ENCODE assay signal across 12 mouse cellular contexts in the genomic region with DNA sequence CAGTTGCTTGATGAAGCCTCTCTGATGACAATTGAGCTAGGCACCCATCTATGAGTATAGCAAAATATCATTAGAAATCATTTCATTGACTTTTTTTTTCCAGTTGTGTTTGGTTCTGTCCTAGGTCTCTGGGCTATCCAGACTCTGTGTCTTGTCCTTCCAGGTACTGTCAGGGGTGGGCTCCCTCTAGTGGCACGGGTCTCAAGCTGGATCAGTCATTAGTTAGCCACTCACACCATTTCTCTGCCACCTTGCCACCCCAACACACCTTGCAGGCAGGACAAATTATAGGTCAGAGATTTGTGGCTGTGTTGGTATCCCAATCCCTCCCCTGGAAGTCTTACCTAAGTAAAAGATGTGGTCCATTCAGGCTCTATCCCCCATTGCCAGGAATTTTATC. TPM values are rescaled to one million over a fixed set of nuclear protein-coding genes. Genes with fewer than 3 reads are reported as not detected.
DNase-seq lines count a peak whose midpoint lies in the region; ATAC-seq lines count a peak whose summit lies in the region.
"Had no signal": no experiment of that assay in that cellular context is flagged by ENCODE, and none has a peak within 500 bp of the region (broad histone marks: within the 10 kb centered on the region; RNA-seq: fewer than 3 reads in every experiment).

No protein-coding gene starts in this region.

- no peak overlapping the region for H3K4me3 ChIP-seq in kidney, embryonic 14.5 days (ENCODE audit: low read length)
- H3K4me3 ChIP-seq: embryonic facial prominence, embryonic 12.5 days; gastrocnemius, adult 2 months had no signal

- no peak overlapping the region for H3K4me2 ChIP-seq in kidney, embryonic 14.5 days (replicated peaks; ENCODE audit: low read depth, low read length)
- H3K4me2 ChIP-seq: embryonic facial prominence, embryonic 12.5 days had no signal

- no peaks in the 10 kb centered on the region for H3K4me1 ChIP-seq in kidney, embryonic 14.5 days (ENCODE audit: control insufficient read depth, insufficient read depth, low read length)
- H3K4me1 ChIP-seq: embryonic facial prominence, embryonic 12.5 days had no signal

- no peaks in the 10 kb centered on the region for H3K27me3 ChIP-seq in kidney, embryonic 14.5 days (ENCODE audit: control insufficient read depth, insufficient read depth, low read length)
- H3K27me3 ChIP-seq: embryonic facial prominence, embryonic 12.5 days had no signal

- H3K27ac ChIP-seq in kidney, embryonic 14.5 days (ENCODE audit: low read depth, low read length) = no peak overlapping the region
- H3K27ac ChIP-seq: embryonic facial prominence, embryonic 12.5 days; gastrocnemius, adult 2 months had no signal

- 17% methylated on average over 1 of the region's 1 CpGs for WGBS in kidney, embryonic 14.5 days

- no peaks in the 10 kb centered on the region for H3K9me3 ChIP-seq in kidney, embryonic 14.5 days (ENCODE audit: control insufficient read depth, low read length)
- H3K9me3 ChIP-seq: embryonic facial prominence, embryonic 12.5 days had no signal

- peak; percentile 4 to 6 for DNase-seq in adrenal gland, postnatal 36 days
- DNase-seq in adrenal gland, postnatal 25 days = no peak
- peak; percentile 34 for DNase-seq in kidney, postnatal 10 days
- peak; percentile 56 for DNase-seq in testis, postnatal 10 days (ENCODE audit: low spot score)
- DNase-seq in testis, postnatal 14 days (ENCODE audit: low spot score) = no peak
- no peak for DNase-seq in adrenal gland, adult 8-10 months
- no peak for DNase-seq in spleen, postnatal 10 days (ENCODE audit: low spot score in 2 of 2)
- DNase-seq: adrenal gland, postnatal 10 days; gastrocnemius, adult 2 months had no signal

- no peak overlapping the region for H3K9ac ChIP-seq in kidney, embryonic 14.5 days (ENCODE audit: low read depth, low read length)
- H3K9ac ChIP-seq: embryonic facial prominence, embryonic 12.5 days had no signal

- no peak for ATAC-seq in kidney, embryonic 14.5 days (ENCODE audit: low FRiP score, low TSS enrichment)

- H3K36me3 ChIP-seq in kidney, embryonic 14.5 days (ENCODE audit: control insufficient read depth, insufficient read depth, low read length) = no peaks in the 10 kb centered on the region
- H3K36me3 ChIP-seq: embryonic facial prominence, embryonic 12.5 days had no signal

RNA-seq across cellular contexts. Expression of a gene that starts 31.8 kb away (rescaled TPM):
- under 1 TPM; 0.33 to 0.60 TPM for total RNA-seq in adrenal gland, postnatal 36 days (2021)
- total RNA-seq in adrenal gland, postnatal 25 days (2021) = 0.33 and 0.39 TPM in 2 replicates
- polyA plus RNA-seq in kidney, embryonic 14.5 days (2014; fragmentation: Nextera tagmentation; extraction: Ambion mirVana) = 3.5 and 3.7 TPM in 2 replicates
- under 1 TPM; 0.28 to 0.38 (median 0.32) TPM for total RNA-seq in adrenal gland, adult 8-10 months (2022)
- total RNA-seq: hematopoietic stem cell, adult 5-6 weeks had no signal

Comparison
In these comparisons a context has a peak if more than half of its experiments do, and no peak if none do; other contexts are left out.
1. DNase-seq: peak in adrenal gland, postnatal 36 days (2 of 2), kidney, postnatal 10 days (single experiment) and testis, postnatal 10 days (single experiment); none in adrenal gland, postnatal 25 days (single experiment), testis, postnatal 14 days (single experiment), adrenal gland, adult 8-10 months (single experiment) and spleen, postnatal 10 days (0 of 2).